Mouse (Mus musculus) erythroblast, adult 5-6 weeks (primary cell): ENCODE measurements around the gene Pvr. TPM values are rescaled to one million over a fixed set of nuclear protein-coding genes. Genes with fewer than 3 reads are reported as not detected.

Source experiments
- ATAC-seq: replicated peaks from 2 replicates; pipeline ENCODE4 v1.8.0; 2016; ENCODE audit warnings: moderate number of reproducible peaks, mild to moderate bottlenecking, moderate TSS enrichment, inconsistent platforms; ENCODE audit not compliant: poor library complexity, low FRiP score, severe bottlenecking
- total RNA-seq, 2 experiments: library from RNA; stranded (forward) in 1 of 2; stranded (reverse) in 1 of 2; fragments of 150-400 nt in 1 of 2; fragments of 200-764, 138-1000 nt in 1 of 2; gene quantifications; 2 replicates each; pipeline versions ENCODE4 v1.2.3 to v1.2.4; 2015 to 2017; ENCODE audit warnings: low replicate concordance in 2 of 2

Pvr gene
- total RNA-seq, 2 experiments from 2014 or later, result 1.9 TPM; not detected in 1

DNA sequence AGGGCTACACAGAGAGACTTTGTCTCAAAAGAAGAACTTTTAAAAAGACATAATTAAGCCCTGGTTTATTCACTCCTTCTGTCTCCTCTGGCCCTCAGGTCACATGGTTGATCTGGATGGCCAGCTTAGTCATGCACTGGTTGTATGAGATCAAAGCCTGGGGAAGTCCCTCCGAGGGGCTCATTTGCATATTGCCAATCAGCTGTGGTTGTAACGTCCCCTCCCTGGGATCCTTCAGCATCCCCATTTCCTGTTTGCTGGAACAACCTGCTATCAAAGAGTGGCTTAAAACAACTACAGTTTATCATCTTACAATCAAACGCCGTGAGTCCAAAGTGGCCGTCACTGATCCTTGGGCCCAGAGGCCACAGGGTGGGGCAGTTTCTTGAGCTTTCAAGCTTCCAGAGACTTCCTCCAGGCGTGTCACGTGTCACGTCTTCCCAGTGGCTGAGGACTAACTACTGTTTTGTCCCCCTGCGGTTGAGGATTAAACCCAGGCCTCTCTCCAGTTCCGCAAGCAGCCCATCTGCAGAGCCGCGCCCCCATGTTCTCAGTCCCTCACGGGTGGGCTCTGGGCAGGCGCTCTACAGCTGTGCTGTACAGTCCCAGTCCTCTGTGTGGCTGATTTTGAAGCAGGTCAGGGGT, 44.1 kb downstream of the Pvr start:
- no peak for ATAC-seq

DNA sequence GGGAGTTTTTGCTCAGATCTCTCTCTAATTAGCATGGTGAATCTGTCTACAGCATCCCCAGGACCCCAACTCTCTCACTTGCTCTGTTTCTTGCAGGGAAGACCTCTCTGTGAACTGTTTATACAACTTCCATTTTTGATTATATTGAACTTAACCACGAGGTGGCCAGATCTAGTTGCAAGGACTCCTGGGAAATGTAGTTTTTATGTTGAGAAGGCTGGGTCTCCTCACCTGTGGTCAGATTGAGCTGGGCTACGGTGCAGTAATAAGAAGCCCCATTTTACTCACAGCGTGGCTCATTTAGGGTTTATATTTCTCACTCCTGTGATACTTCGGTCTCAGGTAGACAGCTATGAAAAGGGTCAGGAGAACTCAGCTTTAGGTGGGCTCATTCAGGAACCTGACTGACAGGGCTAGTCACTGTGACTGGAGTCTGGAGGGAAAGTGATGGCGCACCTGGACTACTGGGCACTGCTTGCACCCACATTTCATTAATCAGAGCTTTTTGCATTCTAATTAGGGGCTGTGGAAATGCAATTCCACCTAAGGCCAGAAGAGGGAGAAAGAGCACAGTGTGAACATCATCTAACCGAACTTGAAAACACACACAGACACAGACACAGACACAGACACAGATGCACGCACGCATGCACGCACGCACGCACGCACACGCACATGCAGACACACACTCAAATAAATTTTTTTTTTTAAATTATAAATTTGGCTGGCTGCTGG, 44.8 kb downstream of the Pvr start:
- no peak for ATAC-seq

- no peak for ATAC-seq
Observed at GRCm38 (mm10) chr7:19871943-19872601, 48.9 kb downstream of the Pvr start.

DNA sequence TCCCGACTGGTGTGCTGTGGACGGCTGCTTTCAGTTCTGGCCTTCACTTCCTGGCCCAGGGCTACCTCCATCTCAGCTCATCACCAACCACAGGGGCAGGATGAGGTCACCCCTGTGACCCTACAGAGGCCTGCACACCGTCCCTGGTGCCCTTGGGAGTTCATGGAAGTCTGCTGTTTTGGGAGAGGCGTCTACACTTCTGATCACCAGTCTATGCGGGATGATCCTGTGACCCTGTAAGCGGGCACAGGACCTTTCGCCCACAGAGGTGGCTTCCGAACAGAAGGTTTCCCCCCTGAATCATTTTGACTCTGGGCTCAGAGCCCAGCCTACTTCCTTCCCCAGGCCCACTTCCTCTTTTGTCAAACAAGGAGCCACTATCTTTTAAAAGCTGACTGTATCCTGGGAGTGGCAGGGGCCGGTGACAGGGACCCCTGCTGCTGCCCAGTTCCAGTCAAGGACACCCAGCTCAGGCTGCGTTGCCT, 49.8 kb downstream of the Pvr start:
- ATAC-seq, result no peak

DNA sequence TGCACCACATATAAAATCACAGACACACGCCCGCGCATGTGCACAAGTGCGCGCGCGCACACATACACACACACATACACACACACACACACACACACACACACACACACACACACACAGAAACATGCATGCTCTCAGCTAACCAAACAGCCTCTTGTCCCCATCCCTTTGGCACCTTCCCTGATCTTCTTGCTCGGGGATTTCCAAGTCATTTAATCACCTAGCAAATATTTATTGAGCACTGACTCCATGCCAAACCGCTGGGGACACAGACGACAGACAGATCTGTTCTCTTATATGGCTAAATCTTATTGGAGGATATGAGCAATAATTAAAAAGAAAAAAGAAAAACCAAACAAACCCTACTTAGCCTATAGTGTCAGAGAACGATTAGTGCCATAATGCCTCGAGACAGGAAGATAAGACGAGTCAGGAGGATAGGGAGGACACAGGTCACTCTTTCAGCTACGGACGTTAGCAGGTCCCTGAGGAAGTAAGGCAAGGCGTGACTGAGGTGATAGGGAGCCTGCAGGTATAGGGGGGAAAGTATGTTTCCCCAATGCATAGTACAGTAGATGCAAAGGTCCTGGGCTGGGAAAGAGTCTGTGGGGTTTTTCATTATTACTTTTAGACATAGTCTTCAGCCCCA, 53.1 kb downstream of the Pvr start:
- no peak for ATAC-seq

DNA sequence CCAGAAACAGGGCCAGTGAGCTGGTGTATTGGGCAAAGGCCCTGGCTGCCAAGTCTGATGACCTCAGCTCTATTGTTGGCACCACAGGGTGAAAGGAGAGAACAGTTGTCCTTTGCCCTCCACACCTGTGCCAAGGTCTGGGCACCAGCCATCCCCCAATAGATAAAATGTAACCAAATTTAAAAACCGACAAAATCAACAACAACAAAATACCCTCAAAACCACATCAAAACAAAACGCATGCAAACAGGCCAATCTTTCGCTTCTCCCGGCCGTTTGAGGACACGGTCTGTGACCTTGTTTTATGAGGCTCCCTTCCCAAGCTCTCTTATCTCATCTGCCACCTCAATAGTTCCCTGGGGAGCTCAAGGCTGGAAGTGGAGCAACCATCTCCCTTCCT, 54.5 kb downstream of the Pvr start:
- no peak for ATAC-seq

DNA sequence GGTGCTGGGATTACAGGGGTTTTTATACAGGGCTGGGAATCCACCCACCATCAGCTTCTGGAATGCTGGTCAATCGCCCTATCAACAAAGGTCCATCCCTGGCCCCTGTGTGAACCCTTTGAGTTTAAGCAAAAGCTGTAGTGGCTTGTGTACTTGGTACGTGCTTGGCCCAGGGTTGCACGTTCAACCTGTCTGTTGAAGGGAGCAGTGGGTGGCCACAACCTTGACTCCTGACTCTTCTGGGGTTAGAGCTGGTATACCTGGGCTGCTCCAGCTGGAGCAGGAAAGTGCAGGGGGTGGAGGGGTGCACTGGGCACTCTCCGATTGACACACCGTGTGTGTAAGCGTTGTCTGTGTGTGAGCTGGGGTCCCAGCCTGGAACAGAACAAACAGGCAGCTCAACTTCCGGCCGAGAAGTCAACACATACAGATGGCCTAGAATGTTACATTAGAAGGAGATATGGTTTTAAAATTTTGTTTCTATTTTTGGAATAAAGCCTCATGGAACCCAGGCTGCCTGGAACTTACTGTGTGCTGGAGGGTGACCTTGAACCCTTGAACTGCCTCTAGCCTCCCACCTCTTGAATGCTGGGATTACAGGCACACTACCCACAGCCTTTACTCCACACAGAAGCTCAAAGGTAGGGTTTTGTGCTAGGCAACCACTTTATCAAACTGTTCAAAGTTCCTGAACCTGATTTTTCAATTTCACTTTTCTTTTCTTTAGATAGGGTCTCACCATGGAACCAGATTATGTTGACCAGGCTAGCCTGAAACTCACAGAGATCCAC, 55.5 kb downstream of the Pvr start:
- no peak for ATAC-seq

DNA sequence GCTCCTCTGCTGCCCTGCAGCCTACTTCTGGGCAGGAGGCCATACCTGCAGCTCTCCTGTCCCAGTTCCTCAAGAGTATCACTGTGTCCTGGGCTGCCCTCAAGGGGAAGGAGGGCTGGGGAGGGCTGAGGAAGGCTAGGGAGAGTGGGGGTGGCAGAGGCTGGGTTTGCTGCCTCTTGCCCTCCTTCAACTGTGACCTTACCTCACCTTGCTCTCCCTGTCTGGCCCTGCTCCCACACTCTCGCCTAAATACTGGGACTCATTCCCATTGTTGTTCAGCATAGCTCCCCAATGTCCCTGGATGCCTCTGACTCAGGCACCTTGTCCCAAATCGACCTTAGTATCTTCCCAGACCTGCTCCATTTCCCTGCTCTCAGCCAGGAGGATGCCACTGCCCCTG, 56.7 kb downstream of the Pvr start:
- no peak for ATAC-seq

DNA sequence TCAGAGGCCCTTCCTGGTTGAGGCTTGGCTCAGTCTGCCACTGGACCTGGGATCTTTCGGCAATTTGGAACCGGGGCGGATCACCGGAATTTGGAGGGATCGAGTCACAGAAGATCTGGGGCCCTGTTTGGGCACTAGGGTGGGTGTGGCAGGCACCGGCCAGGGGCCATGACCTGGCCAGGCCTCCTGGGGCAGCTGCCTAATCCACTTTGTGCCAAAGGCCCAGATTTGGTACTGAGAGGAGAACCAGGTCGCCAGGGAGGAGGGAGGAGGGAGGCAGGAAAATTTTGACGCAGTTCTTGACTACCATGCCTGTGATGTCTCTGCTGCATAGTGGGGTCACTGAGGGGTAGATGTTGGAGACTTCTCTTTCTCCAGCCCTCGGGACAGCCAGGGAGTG, 59.8 kb downstream of the Pvr start, which contains the start of gene Ceacam16:
TSS of gene Ceacam16 (minus strand) at position 101 of the 400 bp plus-strand sequence.
- ATAC-seq, result no peak

DNA sequence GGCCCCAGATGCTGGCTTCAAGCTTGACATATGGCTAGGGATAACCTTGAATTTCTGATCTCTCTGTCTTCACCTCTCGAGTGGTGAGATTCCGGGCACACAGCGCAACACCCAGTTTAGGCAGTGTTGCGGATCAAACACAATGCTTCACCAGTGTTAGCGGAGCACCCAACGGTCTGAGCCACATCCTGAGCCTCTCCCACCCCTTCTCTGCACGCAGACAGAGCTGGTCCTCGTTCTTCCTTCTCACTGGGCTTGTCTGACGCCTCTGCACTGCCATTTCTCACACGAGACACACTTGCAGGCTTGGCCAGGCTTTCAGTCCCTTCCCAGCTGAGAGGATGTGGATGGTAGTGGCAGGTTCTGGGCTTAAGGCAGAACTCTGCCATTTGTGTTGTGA, 61.2 kb downstream of the Pvr start:
- ATAC-seq, result no peak

DNA sequence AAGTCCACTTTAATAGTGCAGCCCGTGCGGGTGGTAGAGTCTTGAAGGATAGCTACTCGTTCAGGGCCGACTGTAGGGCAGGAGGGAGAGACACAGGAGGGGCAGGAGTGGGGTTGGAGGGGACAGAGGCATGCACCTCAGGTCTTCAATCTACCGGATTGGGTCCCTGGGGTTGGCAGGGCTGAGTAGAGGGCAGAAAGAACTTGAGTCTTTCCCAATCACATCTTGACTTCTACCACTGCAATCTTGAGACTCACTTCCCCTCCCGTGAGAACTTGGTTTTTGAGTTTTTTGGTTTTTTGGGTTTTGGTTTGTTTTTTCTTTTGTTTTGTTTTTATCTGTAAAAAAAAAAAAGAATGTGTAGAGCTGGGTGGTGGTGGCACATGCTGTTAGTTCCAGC, 64.7 kb downstream of the Pvr start:
- ATAC-seq, result no peak

GRCm38 (mm10) chr7:19855663-19856062, 65.3 kb downstream of the Pvr start:
- ATAC-seq, result no peak

Other genes with a start within 250 kb of the Pvr start
- gene Apoc2, start 243.2 kb downstream of the Pvr start, total RNA-seq (2015; ENCODE audit: low replicate concordance), result 10.4 and 16.1 TPM in 2 replicates
- 4.7 and 8.3 TPM in 2 replicates for gene Apoc2, start 243.2 kb downstream of the Pvr start, total RNA-seq (2017; ENCODE audit: low replicate concordance)
- gene Gm44805, start 239.7 kb downstream of the Pvr start, total RNA-seq (2015; ENCODE audit: low replicate concordance), result not detected in 2 replicates
- gene Gm44805, start 239.7 kb downstream of the Pvr start, total RNA-seq (2017; ENCODE audit: low replicate concordance), result not detected in 2 replicates
- not detected in 2 replicates for gene Apoc4, start 239.7 kb downstream of the Pvr start, total RNA-seq (2015; ENCODE audit: low replicate concordance)
- gene Apoc4, start 239.7 kb downstream of the Pvr start, total RNA-seq (2017; ENCODE audit: low replicate concordance), result not detected in 2 replicates
- gene Apoc1, start 228.5 kb downstream of the Pvr start, total RNA-seq (2015; ENCODE audit: low replicate concordance), result 5.8 TPM in 1 of 2 replicates, not detected in the other
- gene Apoc1, start 228.5 kb downstream of the Pvr start, total RNA-seq (2017; ENCODE audit: low replicate concordance), result 3.6 TPM in 1 of 2 replicates, not detected in the other
- gene Apoe, start 222.0 kb downstream of the Pvr start, total RNA-seq (2015; ENCODE audit: low replicate concordance), result 53.0 and 57.3 TPM in 2 replicates
- 220 and 224 TPM in 2 replicates for gene Apoe, start 222.0 kb downstream of the Pvr start, total RNA-seq (2017; ENCODE audit: low replicate concordance)
- 6.5 and 8.2 TPM in 2 replicates for gene Tomm40, start 205.7 kb downstream of the Pvr start, total RNA-seq (2015; ENCODE audit: low replicate concordance)
- gene Tomm40, start 205.7 kb downstream of the Pvr start, total RNA-seq (2017; ENCODE audit: low replicate concordance), result 3.4 and 9.6 TPM in 2 replicates
- gene Nectin2, start 170.7 kb downstream of the Pvr start, total RNA-seq (2015; ENCODE audit: low replicate concordance), result not detected in 2 replicates
- 1.0 TPM in 1 of 2 replicates, not detected in the other for gene Nectin2, start 170.7 kb downstream of the Pvr start, total RNA-seq (2017; ENCODE audit: low replicate concordance)
- gene Bcam, start 150.1 kb downstream of the Pvr start, total RNA-seq (2015; ENCODE audit: low replicate concordance), result not detected in 2 replicates
- gene Bcam, start 150.1 kb downstream of the Pvr start, total RNA-seq (2017; ENCODE audit: low replicate concordance), result not detected in 2 replicates
- gene Cblc, start 124.4 kb downstream of the Pvr start, total RNA-seq (2015; ENCODE audit: low replicate concordance), result not detected in 2 replicates
- not detected in 2 replicates for gene Cblc, start 124.4 kb downstream of the Pvr start, total RNA-seq (2017; ENCODE audit: low replicate concordance)
- gene Bcl3, start 98.4 kb downstream of the Pvr start, total RNA-seq (2015; ENCODE audit: low replicate concordance), result 14.8 TPM in 1 of 2 replicates, not detected in the other
- 0.84 and 1.5 TPM in 2 replicates for gene Bcl3, start 98.4 kb downstream of the Pvr start, total RNA-seq (2017; ENCODE audit: low replicate concordance)
- gene Gm19345, start 69.2 kb downstream of the Pvr start, total RNA-seq (2015; ENCODE audit: low replicate concordance), result not detected in 2 replicates
- gene Gm19345, start 69.2 kb downstream of the Pvr start, total RNA-seq (2017; ENCODE audit: low replicate concordance), result not detected in 2 replicates
- 0.38 TPM in 1 of 2 replicates, not detected in the other for gene Ceacam16, start 59.9 kb downstream of the Pvr start, total RNA-seq (2015; ENCODE audit: low replicate concordance)
- not detected in 2 replicates for gene Ceacam16, start 59.9 kb downstream of the Pvr start, total RNA-seq (2017; ENCODE audit: low replicate concordance)
- gene Ceacam19, start 33.2 kb downstream of the Pvr start, total RNA-seq (2015; ENCODE audit: low replicate concordance), result not detected in 2 replicates
- 0.28 TPM in 1 of 2 replicates, not detected in the other for gene Ceacam19, start 33.2 kb downstream of the Pvr start, total RNA-seq (2017; ENCODE audit: low replicate concordance)
- gene Igsf23, start 29.6 kb upstream of the Pvr start, total RNA-seq (2015; ENCODE audit: low replicate concordance), result not detected in 2 replicates
- not detected in 2 replicates for gene Igsf23, start 29.6 kb upstream of the Pvr start, total RNA-seq (2017; ENCODE audit: low replicate concordance)
- gene Ceacam20, start 44.3 kb upstream of the Pvr start, total RNA-seq (2015; ENCODE audit: low replicate concordance), result not detected in 2 replicates
- gene Ceacam20, start 44.3 kb upstream of the Pvr start, total RNA-seq (2017; ENCODE audit: low replicate concordance), result not detected in 2 replicates
- gene Nlrp9b, start 70.3 kb upstream of the Pvr start, total RNA-seq (2015; ENCODE audit: low replicate concordance), result not detected in 2 replicates
- not detected in 2 replicates for gene Nlrp9b, start 70.3 kb upstream of the Pvr start, total RNA-seq (2017; ENCODE audit: low replicate concordance)
- not detected in 2 replicates for gene Vmn1r91, start 178.5 kb upstream of the Pvr start, total RNA-seq (2015; ENCODE audit: low replicate concordance)
- not detected in 2 replicates for gene Vmn1r91, start 178.5 kb upstream of the Pvr start, total RNA-seq (2017; ENCODE audit: low replicate concordance)
- not detected in 2 replicates for gene Gm16442, start 201.4 kb upstream of the Pvr start, total RNA-seq (2015; ENCODE audit: low replicate concordance)
- gene Gm16442, start 201.4 kb upstream of the Pvr start, total RNA-seq (2017; ENCODE audit: low replicate concordance), result not detected in 2 replicates
- gene Vmn1r93, start 217.9 kb upstream of the Pvr start, total RNA-seq (2015; ENCODE audit: low replicate concordance), result not detected in 2 replicates
- gene Vmn1r93, start 217.9 kb upstream of the Pvr start, total RNA-seq (2017; ENCODE audit: low replicate concordance), result not detected in 2 replicates
- not detected in 2 replicates for gene Vmn1r94, start 247.2 kb upstream of the Pvr start, total RNA-seq (2015; ENCODE audit: low replicate concordance)
- not detected in 2 replicates for gene Vmn1r94, start 247.2 kb upstream of the Pvr start, total RNA-seq (2017; ENCODE audit: low replicate concordance)